Mouse (Mus musculus) kidney, adult 2 months (tissue): ENCODE data around the gene Sesn1.

ENCODE experiments used
- CTCF ChIP-seq: fragments of 200-500 bp; conservative IDR thresholded peaks from 2 replicates; pipeline ENCODE4 v1.5.1; 2011; ENCODE audit warnings: low read depth, mild to moderate bottlenecking, control low read depth, low read length, moderate library complexity, mixed read lengths; ENCODE audit not compliant: insufficient read depth, insufficient read length
- POLR2A ChIP-seq: fragments of 200-500 bp; IDR thresholded peaks from one replicate; pipeline ENCODE4 v1.6.1; 2011; ENCODE audit warnings: low read depth, low read length, control low read depth

DNA sequence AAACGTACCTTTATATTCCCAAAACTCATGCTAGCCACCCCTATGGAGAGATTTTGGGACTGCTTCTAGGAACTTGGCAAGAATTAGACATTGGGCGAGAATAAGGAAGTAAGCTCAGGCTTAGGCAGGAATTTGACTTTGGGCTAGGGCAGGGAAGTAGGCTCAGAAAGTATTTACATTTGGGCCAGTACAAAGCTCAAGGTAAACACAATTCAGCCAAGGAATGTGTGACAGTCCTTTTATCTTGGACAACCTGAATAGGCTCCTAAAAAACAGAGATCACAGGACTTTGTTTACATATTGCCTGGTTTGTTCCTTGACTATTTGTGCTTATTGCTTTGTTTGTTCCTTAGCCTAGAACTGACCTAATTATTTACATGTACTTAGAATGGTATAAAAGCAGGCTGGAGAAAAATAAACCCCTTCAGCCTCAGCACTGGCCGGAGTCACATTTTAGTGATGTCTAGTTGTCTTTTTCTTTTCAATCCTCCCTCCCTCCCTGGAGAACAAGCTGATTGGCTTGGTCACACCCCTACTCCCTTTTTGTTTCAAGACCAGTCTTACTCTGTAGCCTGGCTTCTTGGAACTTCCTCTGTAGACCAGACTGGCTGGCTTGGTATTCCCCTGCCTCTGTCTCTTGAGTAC is 45.9 kb upstream of the Sesn1 start:
- TF ChIP-seq POLR2A (no peak), CTCF (no peak)
